Mouse (Mus musculus): Measurements from ENCODE around the gene Abhd4.

GRCm38 (mm10) chr14:54207924-54208323 is 46.1 kb upstream of the Abhd4 start:
- TF ChIP-seq MYOD1 (IDR thresholded peaks at IDR 0.05; ENCODE audit: control insufficient read depth, insufficient read length, low read depth) (no peak), CTCF (IDR thresholded peaks at IDR 0.05; ENCODE audit: control insufficient read depth, insufficient read depth, insufficient read length) (no peak), CEBPB (IDR thresholded peaks at IDR 0.05; ENCODE audit: low read depth) (no peak), MAX (IDR thresholded peaks at IDR 0.05) (no peak), USF1 (IDR thresholded peaks at IDR 0.05; ENCODE audit: low read depth) (no peak), MYOG (IDR thresholded peaks at IDR 0.05; ENCODE audit: control insufficient read depth, extremely low read depth, insufficient read length) (no peak)

Measured in C2C12 (cell line).